Mouse (Mus musculus): Measurements from ENCODE around the gene Ceacam1.
"Not testable (repeated sequence)": the region's sequence is repeated elsewhere in the genome, so short reads cannot be mapped to it uniquely, and the experiment has no call there.

The Ceacam1 gene

DNA sequence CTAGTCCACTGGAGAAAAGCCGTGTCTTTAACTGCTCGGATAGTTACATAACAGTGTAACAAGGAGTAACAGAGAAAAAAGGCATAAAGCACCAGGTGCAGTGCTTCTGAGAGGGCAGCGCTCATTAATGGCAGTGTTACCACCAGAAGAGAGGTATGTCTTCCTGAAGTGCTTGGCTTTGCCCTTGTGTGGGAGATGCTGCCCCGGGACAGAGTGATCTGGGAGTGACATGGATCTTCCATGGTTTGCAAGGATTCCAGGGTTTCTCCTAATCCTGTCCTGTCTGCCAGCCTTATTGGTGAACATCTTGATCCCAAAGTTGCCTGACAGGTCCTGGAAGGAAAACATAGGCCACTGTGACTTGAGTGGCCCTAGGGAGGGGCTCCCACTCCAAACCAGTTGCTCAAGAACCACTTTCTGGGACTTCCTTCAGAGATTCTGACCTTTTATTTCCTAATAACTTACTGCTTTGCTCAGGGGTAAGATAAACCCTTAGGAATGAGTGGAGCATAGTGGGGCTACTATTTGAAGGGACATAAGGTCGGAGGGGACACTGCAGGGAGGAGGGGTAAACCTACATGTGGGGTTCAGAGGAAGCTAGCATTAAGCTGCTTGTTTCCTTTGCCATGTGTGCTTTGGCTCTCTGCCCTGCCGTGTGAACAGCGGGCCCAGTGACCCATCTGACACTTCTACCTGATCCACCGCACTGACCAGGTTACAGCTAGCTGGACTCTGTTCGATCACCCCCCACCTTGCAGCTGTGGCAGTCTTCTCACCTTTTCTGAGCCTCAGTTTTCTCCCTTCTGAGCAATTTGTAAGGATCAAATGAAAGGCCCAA is 37.2 kb downstream of the Ceacam1 start:
- DNase-seq (ENCODE audit: low spot score in 2 of 2), result no peak

DNA sequence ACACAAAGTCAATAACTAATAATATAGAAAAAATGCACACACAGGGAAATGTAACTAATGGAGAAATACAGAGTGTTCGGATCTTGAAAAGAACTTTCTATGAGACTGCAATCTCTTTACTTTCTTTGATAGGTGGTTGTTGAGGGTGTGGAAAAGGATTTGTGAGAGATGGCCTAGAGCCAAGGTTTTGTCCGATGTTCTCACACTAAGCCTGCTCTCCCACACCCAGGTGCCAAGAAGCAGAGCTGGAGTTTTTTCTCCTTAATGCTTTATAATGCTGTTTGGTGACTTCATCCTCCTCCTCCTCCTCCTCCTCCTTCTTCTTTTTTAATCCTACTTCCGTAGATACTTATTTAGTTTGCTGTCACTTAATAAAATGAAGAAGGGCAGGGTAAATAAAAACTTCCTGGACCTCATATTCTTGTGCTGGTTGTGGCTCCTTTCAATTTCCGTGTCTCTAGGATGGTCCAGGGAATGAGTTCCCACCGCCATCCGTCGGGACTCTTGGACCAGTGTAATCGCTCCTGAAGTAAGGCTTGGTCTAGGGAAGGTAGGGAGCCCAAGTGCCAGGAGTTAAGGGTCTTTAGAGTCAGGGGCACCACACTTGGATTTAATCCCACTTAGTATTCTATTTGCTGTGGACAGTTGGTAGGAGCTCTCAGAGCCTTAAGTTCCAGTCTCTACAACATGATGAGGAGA is 38.1 kb downstream of the Ceacam1 start:
- no peak for DNase-seq (ENCODE audit: low spot score in 2 of 2)

DNA sequence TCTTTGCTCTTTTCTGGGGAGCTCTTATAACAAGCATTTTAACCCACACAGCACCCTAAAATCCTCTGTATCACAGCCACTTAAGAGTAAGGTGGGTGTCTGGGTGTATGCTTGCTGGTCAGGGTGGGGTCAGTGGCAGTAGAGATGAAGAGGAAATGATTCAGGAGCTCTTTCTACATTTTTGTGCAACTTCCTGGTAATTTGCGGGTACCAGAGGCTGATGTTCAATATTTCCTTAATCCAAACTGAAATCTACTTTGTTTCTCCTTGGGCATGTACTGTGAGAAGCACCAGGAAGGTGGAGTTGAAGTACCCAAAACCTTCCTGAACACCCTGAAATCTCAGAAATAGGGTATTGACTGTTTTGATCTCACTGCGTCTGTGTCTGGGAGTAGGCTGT is 40.7 kb downstream of the Ceacam1 start:
- DNase-seq (ENCODE audit: low spot score in 2 of 2), result no peak

DNA sequence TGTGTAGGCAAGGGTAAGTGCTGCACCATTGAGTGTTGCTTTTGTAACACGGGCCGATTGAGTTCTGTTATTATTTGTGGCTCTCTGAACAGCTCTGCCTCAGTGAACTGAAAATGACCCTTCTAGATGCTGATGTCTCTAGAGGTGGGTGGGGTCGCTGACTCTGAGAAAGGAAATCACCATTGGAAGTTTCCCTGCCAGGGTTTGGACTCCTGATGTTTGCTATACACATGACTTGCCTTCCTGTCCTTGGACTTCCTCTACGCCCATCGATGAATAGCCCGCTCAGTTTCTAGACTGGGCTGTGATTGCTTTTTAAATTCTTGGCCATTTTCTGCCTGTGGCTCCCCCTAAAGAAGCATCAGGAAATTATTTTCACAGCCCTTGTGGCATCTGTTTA is 41.2 kb downstream of the Ceacam1 start:
- no peak for DNase-seq (ENCODE audit: low spot score in 2 of 2)

GRCm38 (mm10) chr7:25435546-25435851 is 41.9 kb downstream of the Ceacam1 start:
- peak in 1 of 2 experiments; percentile 15 for DNase-seq (ENCODE audit: low spot score in 2 of 2)

GRCm38 (mm10) chr7:25434654-25435545 is 42.5 kb downstream of the Ceacam1 start:
- DNase-seq (ENCODE audit: low spot score in 2 of 2), result no peak

GRCm38 (mm10) chr7:25433781-25434560 is 43.4 kb downstream of the Ceacam1 start:
- no peak for DNase-seq (ENCODE audit: low spot score in 2 of 2)

DNA sequence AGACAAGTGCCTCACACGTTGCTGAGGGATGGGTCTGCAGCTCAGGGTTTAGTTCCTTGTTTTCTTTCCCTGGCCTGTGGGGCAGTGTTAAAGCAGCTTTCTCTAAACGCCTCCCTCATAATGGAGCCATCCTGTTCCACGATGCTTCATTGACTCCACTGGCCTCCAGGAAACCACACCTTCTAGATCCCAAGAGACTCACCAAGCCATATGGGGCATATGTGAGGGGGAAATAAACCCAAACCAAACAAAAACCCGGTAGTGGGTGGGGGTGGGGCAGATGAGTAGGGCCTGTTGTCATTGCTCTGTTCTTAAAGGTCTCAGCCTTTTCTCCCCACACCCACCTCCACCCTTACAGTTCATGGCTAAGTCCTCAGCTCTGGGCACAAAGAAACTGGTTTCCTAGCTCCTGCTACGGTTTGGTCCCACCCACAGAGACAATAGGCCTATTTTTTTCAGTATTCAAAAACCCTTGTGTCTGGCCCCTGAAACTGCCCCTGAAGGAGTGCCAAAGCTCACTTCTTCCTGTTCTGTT is 44.3 kb downstream of the Ceacam1 start:
- peak in 1 of 2 experiments; percentile 12 for DNase-seq (ENCODE audit: low spot score in 2 of 2)

DNA sequence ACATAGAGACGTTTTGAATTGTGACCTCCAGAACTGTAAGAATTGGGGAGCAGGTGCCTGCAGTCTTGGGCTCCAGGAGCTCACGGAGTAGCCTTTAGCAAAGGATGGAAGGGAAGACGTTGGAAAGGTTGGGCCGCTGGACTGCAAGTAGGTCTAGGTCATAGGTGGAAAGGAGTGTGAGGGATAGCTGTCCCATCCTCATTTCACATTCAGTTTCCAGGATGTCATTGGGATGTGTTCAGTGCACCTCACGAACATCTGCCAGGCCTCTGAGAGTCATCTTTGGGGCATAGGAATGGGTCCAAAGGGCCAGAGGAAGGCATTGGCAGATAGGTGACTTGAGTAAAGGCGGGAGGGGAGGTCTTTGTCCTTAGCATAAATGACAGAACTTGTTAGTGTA is 45.0 kb downstream of the Ceacam1 start:
- DNase-seq (ENCODE audit: low spot score in 2 of 2), result no peak

- no peak for DNase-seq (ENCODE audit: low spot score in 2 of 2)
These were observed 47.3 kb downstream of the Ceacam1 start for GRCm38 (mm10) chr7:25429886-25430784.

GRCm38 (mm10) chr7:25428321-25428720 is 49.1 kb downstream of the Ceacam1 start:
- no peak for DNase-seq (ENCODE audit: low spot score in 2 of 2)

- no peak for DNase-seq (ENCODE audit: low spot score in 2 of 2)
These were observed 50.3 kb downstream of the Ceacam1 start for GRCm38 (mm10) chr7:25427144-25427543.

DNA sequence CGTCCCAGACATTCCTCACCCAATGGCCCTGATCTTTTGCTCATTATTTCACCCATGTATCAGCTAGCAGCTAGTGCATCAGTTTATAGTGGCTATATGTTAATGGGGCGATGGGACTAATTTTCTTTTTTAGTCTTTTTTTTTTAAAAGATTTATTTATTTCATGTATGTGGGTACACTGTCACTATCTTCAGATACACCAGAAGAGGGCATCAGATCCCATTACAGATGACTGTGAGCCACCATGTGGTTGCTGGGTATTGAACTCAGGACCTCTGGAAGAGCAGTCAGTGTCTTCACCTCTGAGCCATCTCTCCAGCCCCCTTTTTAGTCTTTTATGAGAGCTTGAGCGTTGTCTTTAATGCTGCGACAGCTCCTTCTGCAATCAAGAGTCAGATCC is 51.0 kb downstream of the Ceacam1 start:
- DNase-seq (ENCODE audit: low spot score in 2 of 2), result not testable (repeated sequence)

GRCm38 (mm10) chr7:25424429-25424828 is 53.0 kb downstream of the Ceacam1 start:
- peak; percentile 68 to 83 for DNase-seq (ENCODE audit: low spot score in 2 of 2)

- DNase-seq (ENCODE audit: low spot score in 2 of 2), result no peak
These were observed 55.0 kb downstream of the Ceacam1 start for GRCm38 (mm10) chr7:25422286-25422841.

- DNase-seq (ENCODE audit: low spot score in 2 of 2), result no peak
These were observed 57.5 kb downstream of the Ceacam1 start for GRCm38 (mm10) chr7:25419943-25420342.

DNA sequence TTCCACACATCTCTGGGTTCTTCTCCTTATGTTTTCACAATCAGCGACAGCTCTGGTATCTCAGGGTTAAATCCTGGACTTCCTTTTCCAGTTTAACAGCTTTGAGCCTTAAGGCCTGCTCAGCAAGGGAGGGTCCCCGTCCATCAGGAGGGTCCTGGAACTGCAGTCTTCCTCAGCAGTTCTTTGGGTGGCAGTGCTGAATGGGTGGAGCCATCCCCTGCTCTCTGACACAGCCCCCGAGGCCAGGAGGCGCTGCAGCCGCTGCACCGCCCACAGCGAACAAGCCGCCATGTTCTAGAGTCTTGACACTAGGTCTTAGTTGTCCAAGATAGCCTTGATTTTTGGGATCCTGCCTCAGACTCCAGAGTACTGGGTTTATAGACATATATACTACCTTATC is 57.9 kb downstream of the Ceacam1 start:
- DNase-seq (ENCODE audit: low spot score in 2 of 2), result no peak

GRCm38 (mm10) chr7:25417597-25417996 is 59.8 kb downstream of the Ceacam1 start:
- peak in 1 of 2 experiments; percentile 41 for DNase-seq (ENCODE audit: low spot score in 2 of 2)

- no peak for DNase-seq (ENCODE audit: low spot score in 2 of 2)
These were observed 64.5 kb downstream of the Ceacam1 start, which contains the start of gene Cxcl17 for GRCm38 (mm10) chr7:25412833-25413441. Gene Cxcl17 (minus strand): TSS chr7:25412886.

Measured in natural killer cell, adult 2 months (primary cell).